Mouse (Mus musculus) gastrocnemius, postnatal 4 days (tissue): Measurements from ENCODE around the gene Ccser1. TPM values are rescaled to one million over a fixed set of nuclear protein-coding genes. Genes with fewer than 3 reads are reported as not detected.
"Not testable (repeated sequence)": the region's sequence is repeated elsewhere in the genome, so short reads cannot be mapped to it uniquely, and the experiment has no call there.

ENCODE experiments used
- DNase-seq, 2 experiments: peaks; one replicate each; pipeline ENCODE4 v3.0.0; 2021 to 2022; ENCODE audit warnings: low spot score in 2 of 2, mixed read lengths in 2 of 2
- total RNA-seq, 2 experiments: library from RNA; stranded (reverse); gene quantifications; 2 replicates each; pipeline ENCODE4 v1.2.3; 2021

Ccser1 gene
- total RNA-seq, 2 experiments from 2014 or later = 5.8 to 7.9 TPM

- no peak for DNase-seq
These were observed 43.4 kb downstream of the Ccser1 start for GRCm38 (mm10) chr6:61223563-61223962.

GRCm38 (mm10) chr6:61225302-61225701 lies 45.2 kb downstream of the Ccser1 start:
- no peak for DNase-seq

GRCm38 (mm10) chr6:61230058-61230718 lies 50.1 kb downstream of the Ccser1 start:
- no peak for DNase-seq

GRCm38 (mm10) chr6:61233060-61233459 lies 52.9 kb downstream of the Ccser1 start:
- no peak for DNase-seq

- DNase-seq = no peak
These were observed 53.5 kb downstream of the Ccser1 start for GRCm38 (mm10) chr6:61233548-61234187.

GRCm38 (mm10) chr6:61240618-61241017 lies 60.5 kb downstream of the Ccser1 start:
- DNase-seq = no peak

GRCm38 (mm10) chr6:61242556-61242955 lies 62.4 kb downstream of the Ccser1 start:
- DNase-seq = no peak

GRCm38 (mm10) chr6:61246523-61246922 lies 66.4 kb downstream of the Ccser1 start:
- DNase-seq = no peak

GRCm38 (mm10) chr6:61247842-61248472 lies 67.8 kb downstream of the Ccser1 start:
- no peak for DNase-seq

- no peak for DNase-seq
These were observed 68.6 kb downstream of the Ccser1 start for GRCm38 (mm10) chr6:61248700-61249099.

- DNase-seq = no peak
These were observed 71.1 kb downstream of the Ccser1 start for GRCm38 (mm10) chr6:61251232-61251631.

GRCm38 (mm10) chr6:61252912-61253311 lies 72.8 kb downstream of the Ccser1 start:
- DNase-seq = no peak

- DNase-seq = not testable (repeated sequence)
These were observed 75.8 kb downstream of the Ccser1 start for GRCm38 (mm10) chr6:61255874-61256273.

GRCm38 (mm10) chr6:61258847-61259634 lies 78.9 kb downstream of the Ccser1 start:
- no peak for DNase-seq

- no peak for DNase-seq
These were observed 81.3 kb downstream of the Ccser1 start for GRCm38 (mm10) chr6:61261381-61261780.

GRCm38 (mm10) chr6:61262448-61262847 lies 82.3 kb downstream of the Ccser1 start:
- no peak for DNase-seq

- DNase-seq = no peak
These were observed 83.2 kb downstream of the Ccser1 start for GRCm38 (mm10) chr6:61263291-61263690.

- no peak for DNase-seq
These were observed 90.9 kb downstream of the Ccser1 start for GRCm38 (mm10) chr6:61271033-61271432.

- no peak for DNase-seq
These were observed 93.3 kb downstream of the Ccser1 start for GRCm38 (mm10) chr6:61273430-61273829.

GRCm38 (mm10) chr6:61279506-61279905 lies 99.4 kb downstream of the Ccser1 start:
- DNase-seq = no peak

GRCm38 (mm10) chr6:61292927-61293326 lies 112.8 kb downstream of the Ccser1 start:
- no peak for DNase-seq

- no peak for DNase-seq
These were observed 115.4 kb downstream of the Ccser1 start for GRCm38 (mm10) chr6:61295535-61295934.
